Mouse (Mus musculus): Measurements from ENCODE around the gene Prph2.

- TF ChIP-seq GATA1 (IDR thresholded peaks at IDR 0.05; ENCODE audit: borderline replicate concordance, low read length) (no peak), CTCF (IDR thresholded peaks at IDR 0.05; ENCODE audit: low read depth, low read length) (no peak), GATA2 (IDR thresholded peaks at IDR 0.05; ENCODE audit: borderline replicate concordance, low read depth, low read length) (no peak)
Measured at GRCm38 (mm10) chr17:46912331-46912730, 2.1 kb downstream of the Prph2 start.
